Mouse (Mus musculus) MEL-GATA-1-ER (cell line): ENCODE measurements around the gene Fastkd3.
"Not testable (repeated sequence)": the region's sequence is repeated elsewhere in the genome, so short reads cannot be mapped to it uniquely, and the experiment has no call there.

Experiments
- DNase-seq: peaks from one replicate; pipeline ENCODE4 v3.0.0-alpha.2; 2012; ENCODE audit warnings: low read depth; ENCODE audit errors: extremely low read depth

The Fastkd3 gene

GRCm38 (mm10) chr13:68581747-68582516, at the start of gene Fastkd3, which contains the start of gene Mtrr:
Gene Fastkd3, plus strand, starts transcription at chr13:68582234.
Gene Mtrr, minus strand, starts transcription at chr13:68582149.
- peak; percentile 78 for DNase-seq

- not testable (repeated sequence) for DNase-seq
Observed at GRCm38 (mm10) chr13:68553391-68553790, 28.6 kb upstream of the Fastkd3 start.

- DNase-seq = no peak
Observed at GRCm38 (mm10) chr13:68568110-68568509, 13.9 kb upstream of the Fastkd3 start.

GRCm38 (mm10) chr13:68568548-68568947, 13.5 kb upstream of the Fastkd3 start:
- no peak for DNase-seq

GRCm38 (mm10) chr13:68569589-68570336, 12.3 kb upstream of the Fastkd3 start:
- DNase-seq = peak; percentile 25

GRCm38 (mm10) chr13:68572247-68572646, 9.8 kb upstream of the Fastkd3 start:
- no peak for DNase-seq

GRCm38 (mm10) chr13:68572966-68573913, 8.8 kb upstream of the Fastkd3 start:
- no peak for DNase-seq

GRCm38 (mm10) chr13:68574398-68574797, 7.6 kb upstream of the Fastkd3 start:
- no peak for DNase-seq

- DNase-seq = no peak
Observed at GRCm38 (mm10) chr13:68577945-68578344, 4.1 kb upstream of the Fastkd3 start.

GRCm38 (mm10) chr13:68581086-68581740, 821 bp upstream of the Fastkd3 start:
- DNase-seq = peak; percentile 16

GRCm38 (mm10) chr13:68582517-68582780, 415 bp downstream of the Fastkd3 start:
- peak; percentile 8 for DNase-seq

GRCm38 (mm10) chr13:68583961-68584360, 1.9 kb downstream of the Fastkd3 start:
- DNase-seq = no peak

GRCm38 (mm10) chr13:68585441-68585840, 3.4 kb downstream of the Fastkd3 start:
- no peak for DNase-seq

GRCm38 (mm10) chr13:68588352-68588751, 6.3 kb downstream of the Fastkd3 start:
- DNase-seq = no peak

- no peak for DNase-seq
Observed at GRCm38 (mm10) chr13:68593797-68594196, 11.8 kb downstream of the Fastkd3 start.

- DNase-seq = no peak
Observed at GRCm38 (mm10) chr13:68597199-68597598, 15.2 kb downstream of the Fastkd3 start, which contains the start of gene 1700001L19Rik. Gene 1700001L19Rik, plus strand, starts transcription at chr13:68597421.

GRCm38 (mm10) chr13:68597667-68598066, 15.6 kb downstream of the Fastkd3 start:
- no peak for DNase-seq

GRCm38 (mm10) chr13:68598953-68599352, 16.9 kb downstream of the Fastkd3 start:
- DNase-seq = no peak

- no peak for DNase-seq
Observed at GRCm38 (mm10) chr13:68601184-68601583, 19.1 kb downstream of the Fastkd3 start.

GRCm38 (mm10) chr13:68603085-68603484, 21.1 kb downstream of the Fastkd3 start:
- DNase-seq = no peak

GRCm38 (mm10) chr13:68605689-68606126, 23.7 kb downstream of the Fastkd3 start:
- DNase-seq = no peak
